Mouse (Mus musculus) kidney, embryonic 14.5 days (tissue): ENCODE data around the gene Hip1. TPM values are rescaled to one million over a fixed set of nuclear protein-coding genes. Genes with fewer than 3 reads are reported as not detected.

Source experiments
- ATAC-seq: fragments of 200-750 bp; cut with Nextera tagmentation; 2 replicates; pipeline ENCODE4 v1.8.0; 2017; ENCODE audit warnings: moderate number of reproducible peaks, mild to moderate bottlenecking, moderate TSS enrichment, moderate library complexity; ENCODE audit not compliant: low FRiP score, low TSS enrichment
- H3K27ac ChIP-seq: fragments of 300-500 bp; sonication (generic); 2 replicates; pipeline ENCODE4 v1.5.1; 2014; ENCODE audit warnings: low read depth, mild to moderate bottlenecking, low read length, moderate library complexity, mixed read lengths
- H3K27me3 ChIP-seq: fragments of 300-500 bp; sonication (generic); 2 replicates; pipeline ENCODE4 v1.6.1; 2014; ENCODE audit warnings: mild to moderate bottlenecking, low read length; ENCODE audit not compliant: control insufficient read depth, insufficient read depth
- H3K36me3 ChIP-seq: fragments of 300-500 bp; sonication (generic); 2 replicates; pipeline ENCODE4 v1.6.1; 2014; ENCODE audit warnings: low read length, mixed read lengths; ENCODE audit not compliant: control insufficient read depth, insufficient read depth
- H3K4me1 ChIP-seq: fragments of 300-500 bp; sonication (generic); 2 replicates; pipeline ENCODE4 v1.6.1; 2014; ENCODE audit warnings: low read length, mixed read lengths; ENCODE audit not compliant: control insufficient read depth, insufficient read depth
- H3K4me2 ChIP-seq: fragments of 300-500 bp; sonication (generic); replicated peaks from 2 replicates; pipeline ENCODE4 v1.6.1; 2014; ENCODE audit warnings: low read depth, mild to moderate bottlenecking, low read length
- H3K4me3 ChIP-seq: fragments of 300-500 bp; sonication (generic); 2 replicates; pipeline ENCODE4 v1.5.1; 2014; ENCODE audit warnings: mild to moderate bottlenecking, low read length
- H3K9ac ChIP-seq: fragments of 300-500 bp; sonication (generic); 2 replicates; pipeline ENCODE4 v1.6.1; 2014; ENCODE audit warnings: low read depth, mild to moderate bottlenecking, low read length, moderate library complexity
- H3K9me3 ChIP-seq: fragments of 300-500 bp; sonication (generic); 2 replicates; pipeline ENCODE4 v1.6.1; 2016; ENCODE audit warnings: low read length; ENCODE audit not compliant: control insufficient read depth
- WGBS: fragments of 180-500 bp; shearing (Covaris S2); extraction: QIAGEN DNeasy Blood & Tissue Kit; methylation state at CpG from one replicate; pipeline ENCODE4 v1.1.7; 2014; 5-methylcytosine and 5-hydroxymethylcytosine counted together
- polyA plus RNA-seq: library from polyadenylated mRNA; unstranded; fragments of >200 nt; fragmentation: Nextera tagmentation; extraction: Ambion mirVana; gene quantifications from 2 replicates; pipeline ENCODE4 v1.2.1, GENCODE M21; 2014

The Hip1 gene
- polyA plus RNA-seq, 1 experiment from 2014 or later, result 61.7 TPM

- no peak for ATAC-seq
- Histone ChIP-seq H3K4me2 (no peak overlapping the region), H3K36me3 (peaks cover 96% of the 10 kb centered on the region), H3K9ac (no peak overlapping the region), H3K27ac (no peak overlapping the region), H3K4me1 (no peaks in the 10 kb centered on the region), H3K27me3 (no peaks in the 10 kb centered on the region), H3K9me3 (no peaks in the 10 kb centered on the region), H3K4me3 (no peak overlapping the region)
- 87% methylated on average over 10 of the region's 10 CpGs for WGBS
Observed at GRCm38 (mm10) chr5:135383771-135384170, 161.1 kb downstream of the Hip1 start.

- no peak overlapping the region for H3K27ac ChIP-seq
- WGBS, result 86% methylated on average over 7 of the region's 7 CpGs
Observed at GRCm38 (mm10) chr5:135382746-135383145, 162.2 kb downstream of the Hip1 start.

GRCm38 (mm10) chr5:135381356-135381925 is 163.5 kb downstream of the Hip1 start:
- Histone ChIP-seq H3K9me3 (no peaks in the 10 kb centered on the region), H3K9ac (no peak overlapping the region), H3K4me3 (no peak overlapping the region), H3K27ac (no peak overlapping the region), H3K4me1 (no peaks in the 10 kb centered on the region), H3K36me3 (peaks cover 96% of the 10 kb centered on the region), H3K4me2 (no peak overlapping the region), H3K27me3 (no peaks in the 10 kb centered on the region)
- no peak for ATAC-seq
- 93% methylated on average over 10 of the region's 10 CpGs for WGBS

More at GRCm38 (mm10) chr5:135382746-135383145, 162.2 kb downstream of the Hip1 start:
- Histone ChIP-seq H3K27me3 (no peaks in the 10 kb centered on the region), H3K4me3 (no peak overlapping the region), H3K9ac (no peak overlapping the region), H3K9me3 (no peaks in the 10 kb centered on the region), H3K4me2 (no peak overlapping the region), H3K36me3 (peaks cover 96% of the 10 kb centered on the region), H3K4me1 (no peaks in the 10 kb centered on the region)
- ATAC-seq, result no peak

- no peaks in the 10 kb centered on the region for H3K27me3 ChIP-seq
- H3K36me3 ChIP-seq, result peaks cover 100% of the 10 kb centered on the region
- 95% methylated on average over 4 of the region's 4 CpGs for WGBS
- H3K4me2 ChIP-seq, result no peak overlapping the region
- no peak overlapping the region for H3K9ac ChIP-seq
- H3K4me3 ChIP-seq, result no peak overlapping the region
- no peak for ATAC-seq
- H3K9me3 ChIP-seq, result no peaks in the 10 kb centered on the region
- no peak overlapping the region for H3K27ac ChIP-seq
- no peaks in the 10 kb centered on the region for H3K4me1 ChIP-seq
Observed at GRCm38 (mm10) chr5:135380681-135381080, 164.2 kb downstream of the Hip1 start.

GRCm38 (mm10) chr5:135376341-135376740 is 168.6 kb downstream of the Hip1 start:
- H3K4me2 ChIP-seq, result no peak overlapping the region
- H3K27ac ChIP-seq, result no peak overlapping the region
- no peak overlapping the region for H3K9ac ChIP-seq
- H3K27me3 ChIP-seq, result no peaks in the 10 kb centered on the region
- 67% methylated on average over 2 of the region's 2 CpGs for WGBS
- no peak for ATAC-seq
- H3K9me3 ChIP-seq, result no peaks in the 10 kb centered on the region
- no peaks in the 10 kb centered on the region for H3K4me1 ChIP-seq
- H3K4me3 ChIP-seq, result no peak overlapping the region
- peaks cover 94% of the 10 kb centered on the region for H3K36me3 ChIP-seq

- Histone ChIP-seq H3K9me3 (no peaks in the 10 kb centered on the region), H3K9ac (no peak overlapping the region), H3K4me3 (no peak overlapping the region), H3K27ac (no peak overlapping the region), H3K4me2 (no peak overlapping the region), H3K36me3 (peaks cover 82% of the 10 kb centered on the region), H3K27me3 (no peaks in the 10 kb centered on the region), H3K4me1 (peaks cover 5% of the 10 kb centered on the region)
- 87% methylated on average over 8 of the region's 8 CpGs for WGBS
- ATAC-seq, result no peak
Observed at GRCm38 (mm10) chr5:135375167-135375566, 169.8 kb downstream of the Hip1 start.

- H3K9me3 ChIP-seq, result no peaks in the 10 kb centered on the region
- no peak overlapping the region for H3K4me2 ChIP-seq
- H3K36me3 ChIP-seq, result peaks cover 67% of the 10 kb centered on the region
- H3K4me3 ChIP-seq, result no peak overlapping the region
- H3K9ac ChIP-seq, result no peak overlapping the region
- no peaks in the 10 kb centered on the region for H3K27me3 ChIP-seq
- peaks cover 8% of the 10 kb centered on the region for H3K4me1 ChIP-seq
- ATAC-seq, result no peak
- H3K27ac ChIP-seq, result no peak overlapping the region
- WGBS, result 94% methylated on average over 5 of the region's 5 CpGs
Observed at GRCm38 (mm10) chr5:135373601-135374000, 171.3 kb downstream of the Hip1 start.

GRCm38 (mm10) chr5:135371195-135371594 is 173.7 kb downstream of the Hip1 start:
- H3K27ac ChIP-seq, result no peak overlapping the region
- peaks cover 8% of the 10 kb centered on the region for H3K4me1 ChIP-seq
- H3K9me3 ChIP-seq, result no peaks in the 10 kb centered on the region
- WGBS, result 96% methylated on average over 13 of the region's 13 CpGs
- H3K27me3 ChIP-seq, result no peaks in the 10 kb centered on the region
- peaks cover 43% of the 10 kb centered on the region for H3K36me3 ChIP-seq
- ATAC-seq, result no peak
- no peak overlapping the region for H3K9ac ChIP-seq
- peak overlapping the region; percentile 69; the same call in 1 of the 2 replicates for H3K4me3 ChIP-seq
- H3K4me2 ChIP-seq, result no peak overlapping the region

- no peaks in the 10 kb centered on the region for H3K27me3 ChIP-seq
- H3K27ac ChIP-seq, result peak within 1 kb of the TSS; percentile 80
- peak; percentile 71 for ATAC-seq
- peak within 1 kb of the TSS; percentile 69 for H3K9ac ChIP-seq
- H3K4me2 ChIP-seq, result peak within 1 kb of the TSS; percentile 79
- H3K4me3 ChIP-seq, result peak within 1 kb of the TSS; percentile 69
- peaks cover 8% of the 10 kb centered on the region for H3K4me1 ChIP-seq
- WGBS, result under 1% methylated on average over 61 of the region's 64 CpGs
- peaks cover 31% of the 10 kb centered on the region for H3K36me3 ChIP-seq
- H3K9me3 ChIP-seq, result no peaks in the 10 kb centered on the region
Observed at GRCm38 (mm10) chr5:135369787-135370654, 174.9 kb downstream of the Hip1 start, which contains the start of gene Nsun5. Gene Nsun5 (plus strand): TSS chr5:135369953.
